Mouse (Mus musculus) T-helper 2 cell (primary cell): ENCODE data around the gene Fry.

Source experiments
- in situ Hi-C: fragments of 300-600 bp; cut with MboI, MseI; formaldehyde crosslinking; loops from one replicate; pipeline ENCODE4 v1.15.1; 2025; ENCODE audit warnings: high pct_unique_total_duplicates

Gene Fry

GRCm38 (mm10) chr5:150332810-150333209, 214.4 kb downstream of the Fry start:
- in situ Hi-C loops = no loop called here

GRCm38 (mm10) chr5:150333328-150333731, 214.9 kb downstream of the Fry start:
- in situ Hi-C loops = no loop called here

GRCm38 (mm10) chr5:150336451-150336850, 218.0 kb downstream of the Fry start:
- in situ Hi-C loops = no loop called here

- in situ Hi-C loops = no loop called here
Observed at GRCm38 (mm10) chr5:150337696-150338095, 219.3 kb downstream of the Fry start.

GRCm38 (mm10) chr5:150340944-150341343, 222.5 kb downstream of the Fry start:
- in situ Hi-C loops = no loop called here

- in situ Hi-C loops = no loop called here
Observed at GRCm38 (mm10) chr5:150342139-150342538, 223.7 kb downstream of the Fry start.

- in situ Hi-C loops = no loop called here
Observed at GRCm38 (mm10) chr5:150345946-150346345, 227.5 kb downstream of the Fry start.

GRCm38 (mm10) chr5:150346378-150346777, 227.9 kb downstream of the Fry start:
- in situ Hi-C loops = no loop called here

GRCm38 (mm10) chr5:150347845-150348244, 229.4 kb downstream of the Fry start:
- in situ Hi-C loops = no loop called here

- in situ Hi-C loops = no loop called here
Observed at GRCm38 (mm10) chr5:150348302-150348701, 229.9 kb downstream of the Fry start.

- in situ Hi-C loops = no loop called here
Observed at GRCm38 (mm10) chr5:150351191-150351590, 232.7 kb downstream of the Fry start.

GRCm38 (mm10) chr5:150358671-150359070, 240.2 kb downstream of the Fry start:
- in situ Hi-C loops = no loop called here

GRCm38 (mm10) chr5:150362241-150362640, 243.8 kb downstream of the Fry start:
- in situ Hi-C loops = no loop called here

- in situ Hi-C loops = no loop called here
Observed at GRCm38 (mm10) chr5:150364621-150365020, 246.2 kb downstream of the Fry start.

GRCm38 (mm10) chr5:150367027-150367426, 248.6 kb downstream of the Fry start:
- in situ Hi-C loops = no loop called here

GRCm38 (mm10) chr5:150370291-150370690, 251.8 kb downstream of the Fry start:
- in situ Hi-C loops = no loop called here

- in situ Hi-C loops = no loop called here
Observed at GRCm38 (mm10) chr5:150370895-150371294, 252.4 kb downstream of the Fry start.

- in situ Hi-C loops = no loop called here
Observed at GRCm38 (mm10) chr5:150372956-150373355, 254.5 kb downstream of the Fry start.

GRCm38 (mm10) chr5:150374778-150375559, 256.5 kb downstream of the Fry start:
- in situ Hi-C loops = no loop called here

GRCm38 (mm10) chr5:150378586-150378985, 260.1 kb downstream of the Fry start:
- in situ Hi-C loops = no loop called here

- in situ Hi-C loops = no loop called here
Observed at GRCm38 (mm10) chr5:150380767-150381166, 262.3 kb downstream of the Fry start.

GRCm38 (mm10) chr5:150382411-150382810, 264.0 kb downstream of the Fry start:
- in situ Hi-C loops = no loop called here
